Mouse (Mus musculus) right cerebral cortex, adult 18-20 months (tissue): ENCODE results near the gene Gm28044.
A peak's percentile ranks its signal among the peaks of the same experiment; 100 is the strongest.
"Not testable (repeated sequence)": the region's sequence is repeated elsewhere in the genome, so short reads cannot be mapped to it uniquely, and the experiment has no call there.

Source experiments
- DNase-seq: peaks from one replicate; pipeline ENCODE4 v3.0.0; 2022; ENCODE audit warnings: mixed read lengths

Gm28044 gene

GRCm38 (mm10) chr13:67360131-67360744, at the start of gene Gm28044, which contains the start of gene Zfp953:
TSS of gene Gm28044 (minus strand) at chr13:67360536.
TSS of gene Zfp953 (minus strand) at chr13:67360605.
- peak; percentile 90 for DNase-seq

- DNase-seq, result peak; percentile 74
These were observed 39.0 kb upstream of the Gm28044 start, which contains the start of gene Zfp429 for GRCm38 (mm10) chr13:67399183-67399903. TSS of gene Zfp429 (minus strand) at chr13:67399819.

- DNase-seq, result not testable (repeated sequence)
These were observed 15.9 kb upstream of the Gm28044 start for GRCm38 (mm10) chr13:67376255-67376654.

GRCm38 (mm10) chr13:67375050-67375911, 14.9 kb upstream of the Gm28044 start, which contains the start of the genes Gm28041 and Zfp456:
TSS of gene Gm28041 (minus strand) at chr13:67375733.
TSS of gene Zfp456 (minus strand) at chr13:67375810.
- peak; percentile 70 for DNase-seq

GRCm38 (mm10) chr13:67351854-67352253, 8.5 kb downstream of the Gm28044 start:
- no peak for DNase-seq

GRCm38 (mm10) chr13:67343422-67343821, 16.9 kb downstream of the Gm28044 start:
- no peak for DNase-seq

- DNase-seq, result no peak
These were observed 27.5 kb downstream of the Gm28044 start for GRCm38 (mm10) chr13:67332877-67333276.

- peak; percentile 88 for DNase-seq
These were observed 28.2 kb downstream of the Gm28044 start, which contains the start of gene Zfp595 for GRCm38 (mm10) chr13:67332019-67332724. TSS of gene Zfp595 (minus strand) at chr13:67332570.

- no peak for DNase-seq
These were observed 53.6 kb downstream of the Gm28044 start for GRCm38 (mm10) chr13:67306718-67307117.

GRCm38 (mm10) chr13:67305822-67306672, 54.3 kb downstream of the Gm28044 start, which contains the start of gene Zfp457:
TSS of gene Zfp457 (minus strand) at chr13:67306485.
- DNase-seq, result peak; percentile 93

- DNase-seq, result peak; percentile 39
These were observed 82.0 kb downstream of the Gm28044 start, which contains the start of gene Zfp458 for GRCm38 (mm10) chr13:67278314-67278713. TSS of gene Zfp458 (minus strand) at chr13:67278466.

GRCm38 (mm10) chr13:67269383-67270065, 90.8 kb downstream of the Gm28044 start:
- DNase-seq, result not testable (repeated sequence)

GRCm38 (mm10) chr13:67268568-67269369, 91.6 kb downstream of the Gm28044 start:
- DNase-seq, result peak; percentile 89
